Comparison of ENCODE assay signal across 19 mouse cellular contexts in the genomic region with DNA sequence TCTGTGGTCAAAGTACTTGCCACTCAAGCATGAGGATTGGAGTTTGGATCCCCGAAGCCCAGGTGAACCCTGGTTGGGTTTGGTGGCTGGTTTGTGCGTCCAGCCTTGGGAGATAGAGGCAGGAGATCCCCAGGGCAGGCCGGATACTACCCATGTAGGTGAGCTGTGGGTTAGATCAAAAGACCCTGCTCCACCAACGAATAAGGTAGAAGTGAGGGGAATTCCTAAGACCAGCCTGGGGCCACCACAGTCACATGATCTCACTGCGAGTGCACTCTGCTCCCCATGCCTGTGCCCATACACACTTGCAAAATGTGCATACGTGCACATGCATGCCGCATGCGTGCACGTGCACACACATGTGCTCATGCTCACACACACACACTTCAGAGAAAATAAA.
DNase-seq lines count a peak whose midpoint lies in the region; ATAC-seq and TF ChIP-seq lines count a peak whose summit lies in the region.
"Had no signal": no experiment of that assay in that cellular context is flagged by ENCODE, and none has a peak within 500 bp of the region (broad histone marks: within the 10 kb centered on the region; RNA-seq: fewer than 3 reads in every experiment).

No protein-coding gene starts in this region.

- H3K79me2 ChIP-seq in CH12.LX (replicated peaks; ENCODE audit: control insufficient read depth, extremely low read depth, insufficient read depth, poor library complexity, severe bottlenecking): no peaks in the 10 kb centered on the region

- dilution Hi-C loops in CH12.LX (cut with MboI; ENCODE audit: extremely low pct_ligation_motif_present, extremely low pct_unique_long_range_greater_than_20kb, low sequenced_read_pairs): no loop called here

- in situ Hi-C loops in CH12.LX (cut with MboI; ENCODE audit: low pct_ligation_motif_present, low pct_unique_long_range_greater_than_20kb, low sequenced_read_pairs): no loop called here

- no peaks in the 10 kb centered on the region for H3K27me3 ChIP-seq in midbrain, embryonic 11.5 days (ENCODE audit: control insufficient read depth, insufficient read depth, low read length)
- no peaks in the 10 kb centered on the region for H3K27me3 ChIP-seq in midbrain, embryonic 14.5 days (ENCODE audit: control insufficient read depth, insufficient read depth, low read length)
- no peaks in the 10 kb centered on the region for H3K27me3 ChIP-seq in CH12.LX (replicated peaks)
- H3K27me3 ChIP-seq in liver, embryonic 11.5 days (replicated peaks; ENCODE audit: control insufficient read depth, insufficient read depth, low read length): no peaks in the 10 kb centered on the region
- no peaks in the 10 kb centered on the region for H3K27me3 ChIP-seq in forebrain, embryonic 12.5 days
- H3K27me3 ChIP-seq: embryonic facial prominence, embryonic 13.5 days; forebrain, embryonic 13.5 days; heart, embryonic 13.5 days had no signal

- H3K4me1 ChIP-seq in midbrain, embryonic 11.5 days (ENCODE audit: control insufficient read depth, insufficient read depth, low read length): peaks cover 4% of the 10 kb centered on the region; the same call in 1 of the 2 replicates
- peaks cover 9% of the 10 kb centered on the region for H3K4me1 ChIP-seq in midbrain, embryonic 14.5 days (ENCODE audit: control insufficient read depth, insufficient read depth, low read length)
- peaks cover 21 to 60% of the 10 kb centered on the region in 2 experiments for H3K4me1 ChIP-seq in CH12.LX (ENCODE audit: control insufficient read depth in 1 of 2, insufficient read depth in 2 of 2)
- peaks cover 6% of the 10 kb centered on the region; the same call in 1 of the 2 replicates for H3K4me1 ChIP-seq in liver, embryonic 11.5 days (replicated peaks; ENCODE audit: control insufficient read depth, insufficient read depth, low read length)
- peaks cover 10% of the 10 kb centered on the region for H3K4me1 ChIP-seq in forebrain, embryonic 12.5 days
- H3K4me1 ChIP-seq: forebrain, embryonic 13.5 days had no signal

- H3K36me3 ChIP-seq in midbrain, embryonic 11.5 days (ENCODE audit: control insufficient read depth, insufficient read depth, low read length): no peaks in the 10 kb centered on the region
- H3K36me3 ChIP-seq in midbrain, embryonic 14.5 days (ENCODE audit: control insufficient read depth, insufficient read depth, low read length): no peaks in the 10 kb centered on the region
- no peaks in the 10 kb centered on the region for H3K36me3 ChIP-seq in CH12.LX (replicated peaks in 1 of 2; ENCODE audit: control insufficient read depth in 1 of 2, insufficient read depth in 1 of 2, low read length in 1 of 2)
- H3K36me3 ChIP-seq in liver, embryonic 11.5 days (ENCODE audit: control insufficient read depth, insufficient read depth, low read length): no peaks in the 10 kb centered on the region
- H3K36me3 ChIP-seq in forebrain, embryonic 12.5 days (replicated peaks): no peaks in the 10 kb centered on the region
- H3K36me3 ChIP-seq: embryonic facial prominence, embryonic 13.5 days; heart, embryonic 13.5 days had no signal

- DNase-seq in midbrain, embryonic 11.5 days (ENCODE audit: low spot score, missing footprints): peak; percentile 44
- DNase-seq in midbrain, embryonic 14.5 days: no peak
- DNase-seq in CH12.LX (ENCODE audit: extremely low read depth): no peak
- no peak for DNase-seq in retina, postnatal 1 day
- no peak for DNase-seq in liver, embryonic 11.5 days (ENCODE audit: low spot score)
- DNase-seq: adrenal gland, postnatal 25 days; cerebellum, adult 18-20 months; cerebellum, adult 9-11 months; cerebellum, postnatal 36 days; forebrain, postnatal 0 days; gastrocnemius, postnatal 14 days; heart, postnatal 36 days; kidney, adult 8-10 months had no signal

- TF ChIP-seq EP300 in CH12.LX (IDR thresholded peaks at IDR 0.05; ENCODE audit: low read length): no peak

- no peak for TF ChIP-seq POLR2A in CH12.LX (IDR thresholded peaks at IDR 0.05; ENCODE audit: low read depth, low read length)

- no peak overlapping the region for H3K27ac ChIP-seq in midbrain, embryonic 11.5 days (ENCODE audit: low read depth, low read length)
- H3K27ac ChIP-seq in midbrain, embryonic 14.5 days (replicated peaks; ENCODE audit: low read depth, low read length): no peak overlapping the region
- H3K27ac ChIP-seq in CH12.LX (ENCODE audit: insufficient read depth, low read depth): no peak overlapping the region
- H3K27ac ChIP-seq in liver, embryonic 11.5 days (ENCODE audit: low read depth, low read length): no peak overlapping the region
- no peak overlapping the region for H3K27ac ChIP-seq in forebrain, embryonic 12.5 days
- H3K27ac ChIP-seq: embryonic facial prominence, embryonic 13.5 days; forebrain, embryonic 13.5 days; heart, embryonic 13.5 days; hindbrain, embryonic 14.5 days had no signal

- no peak for ATAC-seq in midbrain, embryonic 11.5 days (ENCODE audit: low FRiP score)
- ATAC-seq in midbrain, embryonic 14.5 days (ENCODE audit: low FRiP score, low TSS enrichment): no peak
- peak; percentile 43 for ATAC-seq in inflammation-experienced regulatory T-cells, adult 6 months
- ATAC-seq in liver, embryonic 11.5 days (replicated peaks; ENCODE audit: low FRiP score): no peak
- no peak for ATAC-seq in forebrain, embryonic 12.5 days (ENCODE audit: low FRiP score)
- ATAC-seq: forebrain, embryonic 13.5 days; forebrain, postnatal 0 days had no signal

- no peak overlapping the region for H3K9ac ChIP-seq in midbrain, embryonic 11.5 days (ENCODE audit: low read length)
- no peak overlapping the region for H3K9ac ChIP-seq in midbrain, embryonic 14.5 days (replicated peaks; ENCODE audit: low read length)
- H3K9ac ChIP-seq in CH12.LX (ENCODE audit: insufficient read depth, low read depth): 0 out of 2 replicates have a peak overlapping the region, but pooled peaks have one; percentile 72
- no peak overlapping the region for H3K9ac ChIP-seq in liver, embryonic 11.5 days (ENCODE audit: low read depth, low read length)
- no peak overlapping the region for H3K9ac ChIP-seq in forebrain, embryonic 12.5 days
- H3K9ac ChIP-seq: embryonic facial prominence, embryonic 13.5 days; forebrain, embryonic 13.5 days; forebrain, postnatal 0 days; heart, embryonic 13.5 days; hindbrain, embryonic 14.5 days had no signal

- 92% methylated on average over 9 of the region's 9 CpGs for WGBS in midbrain, embryonic 11.5 days
- WGBS in midbrain, embryonic 14.5 days: 91% methylated on average over 9 of the region's 9 CpGs
- 87% methylated on average over 9 of the region's 9 CpGs for WGBS in liver, embryonic 11.5 days
- 91% methylated on average over 9 of the region's 9 CpGs for WGBS in forebrain, embryonic 12.5 days

- TF ChIP-seq RAD21 in CH12.LX (IDR thresholded peaks at IDR 0.05; ENCODE audit: low read depth, low read length): no peak

- H3K9me3 ChIP-seq in midbrain, embryonic 11.5 days (ENCODE audit: control insufficient read depth, low read length): no peaks in the 10 kb centered on the region
- H3K9me3 ChIP-seq in midbrain, embryonic 14.5 days (ENCODE audit: control insufficient read depth, low read length): no peaks in the 10 kb centered on the region
- peaks cover 15% of the 10 kb centered on the region for H3K9me3 ChIP-seq in CH12.LX (replicated peaks; ENCODE audit: low read length)
- H3K9me3 ChIP-seq in liver, embryonic 11.5 days (ENCODE audit: control insufficient read depth, low read length): no peaks in the 10 kb centered on the region
- H3K9me3 ChIP-seq in forebrain, embryonic 12.5 days: no peaks in the 10 kb centered on the region
- H3K9me3 ChIP-seq: embryonic facial prominence, embryonic 13.5 days; forebrain, embryonic 13.5 days had no signal

- H3K4me2 ChIP-seq in midbrain, embryonic 11.5 days: no peak overlapping the region
- no peak overlapping the region for H3K4me2 ChIP-seq in midbrain, embryonic 14.5 days (ENCODE audit: low read length)
- no peak overlapping the region for H3K4me2 ChIP-seq in CH12.LX (ENCODE audit: insufficient read depth, low read depth, poor library complexity, severe bottlenecking)
- H3K4me2 ChIP-seq in liver, embryonic 11.5 days: no peak overlapping the region
- H3K4me2 ChIP-seq in forebrain, embryonic 12.5 days: no peak overlapping the region
- H3K4me2 ChIP-seq: embryonic facial prominence, embryonic 13.5 days; forebrain, embryonic 13.5 days; heart, embryonic 13.5 days; hindbrain, embryonic 14.5 days had no signal

- no peak overlapping the region for H3K4me3 ChIP-seq in midbrain, embryonic 11.5 days (ENCODE audit: low read depth, low read length)
- no peak overlapping the region for H3K4me3 ChIP-seq in midbrain, embryonic 14.5 days (replicated peaks; ENCODE audit: low read depth, low read length)
- H3K4me3 ChIP-seq in CH12.LX (replicated peaks in 1 of 3; ENCODE audit: low read depth in 2 of 3, low read length in 2 of 3, poor library complexity in 1 of 3): peak overlapping the region in 1 of 3 experiments; percentile 45
- H3K4me3 ChIP-seq in liver, embryonic 11.5 days (ENCODE audit: low read depth, low read length): no peak overlapping the region
- no peak overlapping the region for H3K4me3 ChIP-seq in forebrain, embryonic 12.5 days (replicated peaks)
- H3K4me3 ChIP-seq: embryonic facial prominence, embryonic 13.5 days; forebrain, embryonic 13.5 days; heart, embryonic 13.5 days had no signal

- no peak for TF ChIP-seq CTCF in CH12.LX (conservative IDR thresholded peaks at IDR 0.05 in 1 of 2, IDR thresholded peaks at IDR 0.05 in 1 of 2; ENCODE audit: low read depth in 2 of 2, low read length in 2 of 2)

TF ChIP-seq in CH12.LX, 34 proteins besides CTCF, POLR2A, EP300 and RAD21:
- TF ChIP-seq TBP (conservative IDR thresholded peaks at IDR 0.05; ENCODE audit: low read depth, low read length): no peak
- TF ChIP-seq BHLHE40 (IDR thresholded peaks at IDR 0.05; ENCODE audit: low read depth, low read length): peak; percentile 78
- peak; percentile 49; the same call in 1 of the 2 replicates for TF ChIP-seq USF1 (IDR thresholded peaks at IDR 0.05; ENCODE audit: low read depth, low read length)
